Mouse (Mus musculus) regulatory T cell (primary cell): Measurements from ENCODE around the gene Arhgap27.
"Not testable (repeated sequence)": the region's sequence is repeated elsewhere in the genome, so short reads cannot be mapped to it uniquely, and the experiment has no call there.

Experiments used
- in situ Hi-C: fragments of 300-600 bp; cut with MboI, MseI; formaldehyde crosslinking; loops from one replicate; pipeline ENCODE4 v1.15.1; 2025; ENCODE audit warnings: high pct_unique_total_duplicates

Arhgap27 gene

GRCm38 (mm10) chr11:103337180-103337579 is 26.3 kb downstream of the Arhgap27 start:
- in situ Hi-C loops, result no loop called here

- in situ Hi-C loops, result no loop called here
Observed at GRCm38 (mm10) chr11:103335561-103335960, 27.9 kb downstream of the Arhgap27 start.

GRCm38 (mm10) chr11:103334925-103335324 is 28.6 kb downstream of the Arhgap27 start:
- in situ Hi-C loops, result no loop called here

- in situ Hi-C loops, result no loop called here
Observed at GRCm38 (mm10) chr11:103333719-103334398, 29.6 kb downstream of the Arhgap27 start.

- in situ Hi-C loops, result no loop called here
Observed at GRCm38 (mm10) chr11:103332890-103333651, 30.4 kb downstream of the Arhgap27 start.

GRCm38 (mm10) chr11:103332186-103332889 is 31.2 kb downstream of the Arhgap27 start:
- in situ Hi-C loops, result no loop called here

- in situ Hi-C loops, result no loop called here
Observed at GRCm38 (mm10) chr11:103331502-103332185, 31.8 kb downstream of the Arhgap27 start.

GRCm38 (mm10) chr11:103330651-103331319 is 32.7 kb downstream of the Arhgap27 start:
- in situ Hi-C loops, result no loop called here

GRCm38 (mm10) chr11:103326950-103327349 is 36.5 kb downstream of the Arhgap27 start:
- in situ Hi-C loops, result loop anchor here (5.0 kb wide), 2 partner anchors 95 to 155 kb away; partner anchors contain the start of gene Fmnl1

- in situ Hi-C loops, result loop anchor here (5.0 kb wide), 2 partner anchors 93 to 153 kb away; partner anchors contain the start of gene Fmnl1
Observed at GRCm38 (mm10) chr11:103325172-103325571, 38.3 kb downstream of the Arhgap27 start.

- in situ Hi-C loops, result loop anchor here (5.0 kb wide), 2 partner anchors 92 to 152 kb away; partner anchors contain the start of gene Fmnl1
Observed at GRCm38 (mm10) chr11:103324723-103325122, 38.8 kb downstream of the Arhgap27 start.

- in situ Hi-C loops, result not testable (repeated sequence)
Observed at GRCm38 (mm10) chr11:103322832-103323231, 40.7 kb downstream of the Arhgap27 start.

- in situ Hi-C loops, result no loop called here
Observed at GRCm38 (mm10) chr11:103320646-103321045, 42.8 kb downstream of the Arhgap27 start.

GRCm38 (mm10) chr11:103320196-103320595 is 43.3 kb downstream of the Arhgap27 start:
- in situ Hi-C loops, result no loop called here

GRCm38 (mm10) chr11:103318042-103318441 is 45.5 kb downstream of the Arhgap27 start:
- in situ Hi-C loops, result loop anchor here (5.0 kb wide), 1 partner anchor 36 kb away; no protein-coding TSS in a partner anchor

- in situ Hi-C loops, result loop anchor here (5.0 kb wide), 1 partner anchor 33 kb away; no protein-coding TSS in a partner anchor
Observed at GRCm38 (mm10) chr11:103315379-103315778, 48.1 kb downstream of the Arhgap27 start.

- in situ Hi-C loops, result loop anchor here (5.0 kb wide), 1 partner anchor 33 kb away; no protein-coding TSS in a partner anchor
Observed at GRCm38 (mm10) chr11:103314736-103315374, 48.6 kb downstream of the Arhgap27 start.

- in situ Hi-C loops, result no loop called here
Observed at GRCm38 (mm10) chr11:103313542-103313941, 50.0 kb downstream of the Arhgap27 start.

- in situ Hi-C loops, result no loop called here
Observed at GRCm38 (mm10) chr11:103312655-103313255, 50.7 kb downstream of the Arhgap27 start.
